Mouse (Mus musculus): ENCODE measurements at regions not wholly inside any gene's neighbourhood (a gene's known extent, or its start where the extent isn't known, plus 50 kb on each side); places are given as distances from the start of the nearest gene placed in this dataset.

DNA sequence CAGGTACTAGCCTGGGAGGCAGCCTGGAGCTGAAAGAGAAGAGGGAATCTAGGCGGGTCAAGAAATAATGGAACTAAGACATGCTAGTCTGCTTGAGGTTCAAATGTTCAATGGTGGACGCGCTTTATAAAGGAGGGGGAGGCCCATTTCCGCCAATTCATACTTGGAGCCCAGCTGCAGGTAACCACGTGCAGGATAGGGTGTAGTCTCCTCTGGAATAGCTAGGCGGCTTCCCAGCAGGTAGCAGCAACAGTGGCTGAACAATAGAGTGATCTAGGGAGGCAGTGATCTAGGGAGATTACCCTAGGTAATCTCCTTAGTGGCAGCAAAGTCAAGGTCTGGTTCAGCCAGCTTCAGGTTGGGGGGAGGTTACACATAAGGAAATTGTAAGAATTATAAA, 134.6 kb downstream of the Sh2d4b start:
- DNase-seq (ENCODE audit: low read depth, low spot score), result peak; percentile 64

DNA sequence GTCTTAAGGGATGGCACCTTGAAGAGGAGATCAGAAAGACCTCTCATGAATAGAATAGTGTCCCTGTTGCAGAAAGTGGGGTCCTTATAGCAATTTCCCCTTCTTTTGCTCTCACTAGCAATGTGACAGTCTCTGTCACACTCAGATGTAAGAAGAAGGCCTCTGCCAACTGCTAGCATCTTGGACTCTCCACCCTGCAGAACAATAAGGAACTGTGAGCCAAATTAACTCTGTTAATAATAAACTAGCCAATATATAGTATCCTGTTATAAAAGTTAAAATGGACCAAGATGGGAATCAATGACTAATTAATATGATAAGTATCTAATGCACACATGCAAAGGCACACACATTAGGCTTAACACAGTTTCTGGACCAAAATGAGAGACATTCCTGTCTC, 152.5 kb downstream of the Sh2d4b start:
- no peak for DNase-seq (ENCODE audit: low read depth, low spot score)

DNA sequence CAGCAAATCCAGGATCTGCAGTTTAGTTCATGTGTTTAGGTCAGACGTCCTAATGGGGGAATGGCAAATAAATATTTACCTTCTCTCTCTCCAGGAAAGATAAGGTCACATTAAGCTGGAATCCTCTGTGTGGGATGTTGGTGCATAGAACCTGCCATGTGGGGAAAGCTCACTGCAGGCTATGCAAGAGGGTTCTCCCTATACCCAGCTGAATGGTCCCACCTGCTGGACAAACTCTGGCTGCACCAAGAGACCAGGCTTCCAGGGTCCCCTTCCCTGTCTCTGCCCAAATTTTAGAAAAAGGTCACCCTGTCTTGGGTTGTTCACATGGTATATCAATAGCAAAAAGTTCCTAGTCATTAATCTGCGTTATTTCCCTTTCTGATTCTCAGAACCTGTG, 161.2 kb downstream of the Sh2d4b start:
- no peak for DNase-seq (ENCODE audit: low read depth, low spot score)

DNA sequence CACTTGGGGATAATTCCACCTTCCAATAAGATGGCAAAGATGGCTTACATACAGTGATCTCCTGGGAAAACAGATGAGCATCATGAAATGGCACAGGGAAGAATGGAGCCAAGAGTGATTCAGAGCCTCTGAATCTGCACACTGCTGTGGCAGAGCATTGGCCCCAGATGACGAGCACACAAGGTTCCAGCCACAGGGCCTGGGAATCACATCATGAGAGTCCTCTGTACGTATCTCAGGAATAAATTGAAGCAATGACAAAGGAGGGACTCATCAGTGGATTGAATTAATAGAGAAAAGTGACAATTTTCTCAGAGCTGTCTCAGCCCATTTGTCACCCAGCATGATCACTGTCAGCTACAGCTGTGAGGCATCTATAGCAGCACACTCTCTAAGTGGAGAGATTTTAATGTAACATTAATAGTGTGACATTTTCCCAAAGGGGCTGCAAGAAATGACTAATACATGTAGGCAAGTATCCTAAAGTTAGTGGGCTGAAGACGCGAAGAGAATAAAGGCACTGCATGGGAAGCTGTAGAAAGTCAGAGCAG, 184.0 kb downstream of the Sh2d4b start:
- DNase-seq (ENCODE audit: low read depth, low spot score), result no peak

DNA sequence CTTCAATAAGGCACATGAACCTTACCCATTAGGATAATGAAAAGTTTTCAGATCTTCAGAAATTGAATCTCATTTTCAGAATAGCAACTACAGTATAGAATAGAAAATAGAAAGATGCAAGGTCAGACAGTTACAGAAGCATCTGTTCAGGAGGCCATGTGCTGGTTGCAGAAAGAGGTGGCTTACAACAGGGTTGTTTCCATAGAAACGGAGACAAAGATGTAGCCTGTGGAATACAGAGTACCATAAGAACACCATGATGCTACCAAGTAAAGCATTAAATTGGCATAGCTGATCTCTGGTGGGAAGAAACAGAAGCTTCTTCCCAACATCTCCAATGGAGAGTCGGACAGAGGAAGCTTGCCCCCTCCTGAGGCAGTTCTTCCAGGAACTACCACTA, 185.6 kb downstream of the Sh2d4b start:
- DNase-seq (ENCODE audit: low read depth, low spot score), result no peak

GRCm38 (mm10) chr14:40703451-40703850, 189.6 kb downstream of the Sh2d4b start:
- DNase-seq (ENCODE audit: low read depth, low spot score), result no peak

- no peak for DNase-seq (ENCODE audit: low read depth, low spot score)
These were observed 211.4 kb downstream of the Sh2d4b start for GRCm38 (mm10) chr14:40681711-40682110.

DNA sequence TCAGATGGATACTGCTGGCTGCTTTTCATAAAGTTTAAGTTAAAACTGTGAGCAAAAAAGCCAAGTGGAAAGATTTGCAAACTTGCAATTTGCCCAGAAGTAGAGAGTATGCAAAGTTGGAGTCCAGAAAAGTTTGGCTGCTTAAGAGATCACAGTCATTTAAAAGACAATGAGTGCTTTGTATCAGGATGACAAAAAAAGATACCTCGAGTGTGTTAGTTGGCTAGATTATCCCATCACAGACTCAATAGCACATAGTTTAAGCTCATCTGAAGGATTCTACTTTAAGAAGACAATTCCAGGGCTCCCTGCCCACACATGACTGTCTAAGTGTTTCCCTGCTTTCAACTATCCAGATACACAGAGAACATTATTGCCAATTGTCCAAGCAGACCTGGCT, 239.5 kb downstream of the Sh2d4b start:
- peak; percentile 39 for DNase-seq (ENCODE audit: low read depth, low spot score)

All from ES-CJ7 (cell line).